Mouse (Mus musculus) bone marrow, adult 2 months (tissue): ENCODE measurements around the gene Ap1m2.

Experiments
- CTCF ChIP-seq: fragments of 200-500 bp; IDR thresholded peaks from 2 replicates; pipeline ENCODE4 v1.5.1; 2011; ENCODE audit warnings: low read length, control low read depth; ENCODE audit not compliant: control insufficient read depth, insufficient read depth
- POLR2A ChIP-seq: fragments of 200-500 bp; IDR thresholded peaks from 2 replicates; pipeline ENCODE4 v1.6.1; 2011; ENCODE audit warnings: low read depth, mild to moderate bottlenecking, control low read depth, low read length, borderline replicate concordance; ENCODE audit not compliant: control insufficient read depth

DNA sequence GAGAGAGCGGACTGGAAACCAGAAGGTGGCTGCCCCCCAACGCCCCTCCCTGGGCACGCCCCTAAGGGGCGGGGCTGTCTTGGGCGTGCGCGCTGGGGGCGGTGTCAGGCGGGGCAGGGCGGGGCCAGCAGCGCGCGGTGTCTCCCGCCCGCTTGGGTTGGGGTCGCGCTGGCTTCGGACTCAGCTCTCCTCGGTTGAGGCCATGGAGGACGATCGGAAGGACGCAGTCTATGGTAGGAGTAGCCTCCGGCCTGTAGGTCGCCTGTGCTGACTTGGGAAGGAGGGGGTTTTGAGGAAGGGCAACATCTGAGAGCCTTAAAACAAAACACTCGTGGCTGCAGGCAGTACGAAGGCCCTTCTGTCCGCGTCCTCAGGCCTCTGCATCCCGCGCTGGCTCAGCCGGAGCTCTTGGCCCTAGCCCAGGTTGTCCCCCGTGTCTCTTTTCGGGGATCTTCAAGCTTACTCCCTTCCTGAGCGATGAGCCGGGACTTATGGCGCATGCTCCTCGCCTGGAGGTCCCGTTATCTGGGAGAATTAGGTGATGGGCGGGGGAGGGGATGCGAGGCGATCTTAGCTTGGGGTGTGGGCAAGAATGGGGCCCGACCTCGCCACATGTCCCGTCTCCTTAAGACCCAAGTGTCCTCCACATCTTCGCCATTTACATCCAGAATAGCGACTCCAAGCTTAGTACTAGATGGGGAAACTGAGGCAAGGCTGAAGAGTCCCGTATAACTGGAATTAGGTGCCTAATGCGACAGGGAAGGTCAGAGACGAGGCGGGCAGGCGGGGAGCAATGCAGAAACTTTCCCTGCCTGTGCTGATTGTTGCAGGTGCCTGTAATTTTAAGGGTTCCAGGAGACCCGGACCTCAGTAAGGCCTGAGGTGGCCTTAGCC, 8.7 kb upstream of the Ap1m2 start, which contains the start of gene Slc44a2:
- TF ChIP-seq POLR2A (peak; percentile 54; the same call in 1 of the 2 replicates), CTCF (no peak)
